Mouse (Mus musculus) C2C12 (cell line): ENCODE data around the gene Arl15. TPM values are rescaled to one million over a fixed set of nuclear protein-coding genes. Genes with fewer than 3 reads are reported as not detected.

Source experiments
- H3K27me3 ChIP-seq: one replicate; pipeline ENCODE4 v1.6.1; 2011; ENCODE audit not compliant: control insufficient read depth, insufficient read depth, insufficient read length
- H3K36me3 ChIP-seq: one replicate; pipeline ENCODE4 v1.6.1; 2011; ENCODE audit not compliant: control insufficient read depth, insufficient read depth
- H3K4me3 ChIP-seq: one replicate; pipeline ENCODE4 v1.5.1; 2011; ENCODE audit warnings: mild to moderate bottlenecking, control low read depth; ENCODE audit not compliant: poor library complexity, insufficient read depth, severe bottlenecking
- H3K79me2 ChIP-seq: one replicate; pipeline ENCODE4 v1.6.1; 2011; ENCODE audit not compliant: control insufficient read depth, insufficient read depth
- H3K79me3 ChIP-seq: one replicate; pipeline ENCODE4 v1.6.1; 2011; ENCODE audit warnings: low read depth, control low read depth
- H3ac ChIP-seq: one replicate; pipeline ENCODE3; 2011; ENCODE audit warnings: low read depth; ENCODE audit not compliant: control insufficient read depth, insufficient read length
- CEBPB ChIP-seq: IDR thresholded peaks from one replicate; pipeline ENCODE4 v1.6.1; 2011; ENCODE audit warnings: low read depth, mild to moderate bottlenecking, control low read depth, moderate library complexity
- CTCF ChIP-seq: IDR thresholded peaks from one replicate; pipeline ENCODE4 v1.5.1; 2011; ENCODE audit not compliant: control insufficient read depth, insufficient read depth, insufficient read length
- FOSL1 ChIP-seq: IDR thresholded peaks from one replicate; pipeline ENCODE4 v1.8.0; 2011; ENCODE audit warnings: mild to moderate bottlenecking, low read length; ENCODE audit not compliant: poor library complexity, insufficient read depth, severe bottlenecking
- MAX ChIP-seq: IDR thresholded peaks from one replicate; pipeline ENCODE4 v1.6.1; 2011; ENCODE audit warnings: mild to moderate bottlenecking, control low read depth
- MYOD1 ChIP-seq: IDR thresholded peaks from one replicate; pipeline ENCODE4 v1.6.1; 2011; ENCODE audit warnings: low read depth; ENCODE audit not compliant: control insufficient read depth, insufficient read length
- MYOG ChIP-seq: IDR thresholded peaks from one replicate; pipeline ENCODE4 v1.6.1; 2011; ENCODE audit not compliant: control insufficient read depth, insufficient read length; ENCODE audit errors: extremely low read depth
- USF1 ChIP-seq: IDR thresholded peaks from one replicate; pipeline ENCODE4 v1.6.1; 2011; ENCODE audit warnings: low read depth, mild to moderate bottlenecking, control low read depth, moderate library complexity
- polyA plus RNA-seq: library from polyadenylated mRNA; unstranded; fragments of >200 nt; fragmentation: generic; extraction: Trizol; gene quantifications from one replicate; pipeline ENCODE4 v1.2.1, GENCODE M21; 2012; ENCODE audit warnings: missing spikeins

The Arl15 gene
- polyA plus RNA-seq, 1 experiment = 3.5 TPM

DNA sequence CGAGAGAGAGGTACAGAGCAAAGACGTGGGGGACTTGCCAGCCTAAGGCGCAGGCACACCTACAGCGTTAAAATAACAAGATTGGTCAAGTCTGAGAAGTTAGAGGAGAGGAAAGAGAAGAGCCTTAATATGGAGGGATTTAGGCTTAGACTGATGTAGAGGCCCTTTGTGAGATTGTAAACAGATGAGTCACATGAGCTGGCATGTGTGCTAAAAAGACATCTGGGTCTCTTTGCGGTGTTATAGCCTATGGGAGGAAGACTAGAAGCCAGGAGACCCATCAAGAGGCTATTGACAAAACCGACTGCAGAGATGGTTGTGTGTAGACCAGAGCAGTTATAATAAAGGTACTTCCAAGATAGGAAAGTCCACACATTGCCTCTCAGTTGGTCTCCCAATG lies 296.5 kb downstream of the Arl15 start:
- no peak overlapping the region for H3ac ChIP-seq
- no peaks in the 10 kb centered on the region for H3K27me3 ChIP-seq
- no peak for TF ChIP-seq MYOD1
- TF ChIP-seq MAX = no peak
- no peak for TF ChIP-seq FOSL1
- no peak for TF ChIP-seq CEBPB
- TF ChIP-seq USF1 = no peak
- no peak for TF ChIP-seq CTCF
- no peak for TF ChIP-seq MYOG
- no peak overlapping the region for H3K4me3 ChIP-seq
- H3K36me3 ChIP-seq = no peaks in the 10 kb centered on the region
- H3K79me2 ChIP-seq = no peaks in the 10 kb centered on the region
- no peaks in the 10 kb centered on the region for H3K79me3 ChIP-seq

- no peak overlapping the region for H3K4me3 ChIP-seq
- H3K36me3 ChIP-seq = no peaks in the 10 kb centered on the region
- no peak for TF ChIP-seq MYOD1
- TF ChIP-seq FOSL1 = no peak
- no peak for TF ChIP-seq CTCF
- no peak for TF ChIP-seq CEBPB
- TF ChIP-seq USF1 = no peak
- no peak for TF ChIP-seq MYOG
- TF ChIP-seq MAX = no peak
Observed at GRCm38 (mm10) chr13:114091231-114091630, 296.9 kb downstream of the Arl15 start.

GRCm38 (mm10) chr13:114094151-114094875 lies 300.0 kb downstream of the Arl15 start:
- no peak for TF ChIP-seq MAX
- TF ChIP-seq MYOG = no peak
- no peak for TF ChIP-seq CEBPB
- no peak for TF ChIP-seq CTCF
- H3K36me3 ChIP-seq = no peaks in the 10 kb centered on the region
- no peaks in the 10 kb centered on the region for H3K79me3 ChIP-seq
- H3K79me2 ChIP-seq = no peaks in the 10 kb centered on the region
- H3K4me3 ChIP-seq = no peak overlapping the region
- H3K27me3 ChIP-seq = no peaks in the 10 kb centered on the region
- H3ac ChIP-seq = no peak overlapping the region

More at GRCm38 (mm10) chr13:114091231-114091630, 296.9 kb downstream of the Arl15 start:
- H3ac ChIP-seq = no peak overlapping the region
- H3K27me3 ChIP-seq = no peaks in the 10 kb centered on the region
- no peaks in the 10 kb centered on the region for H3K79me2 ChIP-seq
- no peaks in the 10 kb centered on the region for H3K79me3 ChIP-seq

GRCm38 (mm10) chr13:114095440-114095839 lies 301.1 kb downstream of the Arl15 start:
- H3K4me3 ChIP-seq = no peak overlapping the region
- H3K27me3 ChIP-seq = no peaks in the 10 kb centered on the region
- TF ChIP-seq FOSL1 (no peak), CTCF (no peak), CEBPB (no peak), MYOG (no peak), USF1 (no peak)
- no peak overlapping the region for H3ac ChIP-seq
- no peaks in the 10 kb centered on the region for H3K79me2 ChIP-seq
- no peaks in the 10 kb centered on the region for H3K36me3 ChIP-seq
- H3K79me3 ChIP-seq = no peaks in the 10 kb centered on the region

DNA sequence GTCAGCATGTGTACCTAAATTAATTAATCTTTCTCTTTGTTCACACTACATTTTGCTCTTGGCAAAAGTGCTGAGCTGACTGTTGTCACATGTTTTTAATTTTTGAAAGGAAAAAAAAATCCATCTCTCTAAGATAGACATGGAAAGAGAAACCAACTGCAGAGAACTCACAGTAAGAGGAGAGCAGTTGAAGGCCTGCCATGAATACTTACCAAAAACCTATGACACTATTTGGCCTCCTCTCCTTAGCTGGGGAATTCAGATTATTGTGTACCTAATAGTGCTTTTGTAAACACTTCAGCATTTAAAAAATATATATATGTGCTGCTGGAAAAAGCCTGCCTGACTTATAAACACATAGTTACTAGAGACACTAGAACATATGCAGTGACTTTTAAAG lies 302.1 kb downstream of the Arl15 start:
- H3K36me3 ChIP-seq = no peaks in the 10 kb centered on the region
- H3K4me3 ChIP-seq = no peak overlapping the region
- TF ChIP-seq CEBPB (no peak), MAX (no peak), MYOG (no peak), CTCF (no peak), FOSL1 (no peak), USF1 (no peak), MYOD1 (no peak)
- H3K79me3 ChIP-seq = no peaks in the 10 kb centered on the region
- no peaks in the 10 kb centered on the region for H3K79me2 ChIP-seq
- H3ac ChIP-seq = no peak overlapping the region
- H3K27me3 ChIP-seq = no peaks in the 10 kb centered on the region

DNA sequence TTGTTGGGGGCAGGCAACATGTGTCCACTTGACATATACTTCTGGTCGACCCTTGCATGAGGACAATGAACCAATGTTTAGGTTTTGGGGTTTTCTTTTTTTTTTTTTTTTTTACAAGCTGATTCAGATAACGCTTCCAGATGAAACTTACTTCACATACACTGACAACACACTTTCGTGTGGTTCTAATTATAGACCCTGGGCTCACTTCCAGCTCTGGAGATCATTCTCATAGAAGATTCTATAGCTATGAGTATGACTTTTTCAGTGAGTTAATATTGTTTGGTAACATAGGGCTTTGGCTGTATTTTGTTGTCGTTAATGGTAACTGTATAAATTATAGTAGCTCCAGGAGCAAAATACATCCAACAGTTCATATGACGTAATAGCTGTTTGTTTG lies 306.9 kb downstream of the Arl15 start:
- TF ChIP-seq CEBPB (no peak), FOSL1 (no peak), CTCF (no peak), MYOG (no peak), MYOD1 (no peak), MAX (no peak), USF1 (no peak)
- Histone ChIP-seq H3K79me3 (no peaks in the 10 kb centered on the region), H3K36me3 (no peaks in the 10 kb centered on the region), H3K79me2 (no peaks in the 10 kb centered on the region), H3K4me3 (no peak overlapping the region), H3K27me3 (no peaks in the 10 kb centered on the region), H3ac (no peak overlapping the region)
